Mouse (Mus musculus) neural tube, embryonic 11.5 days (tissue): ENCODE results near the gene Atp2a1. TPM values are rescaled to one million over a fixed set of nuclear protein-coding genes. Genes with fewer than 3 reads are reported as not detected.
"Not testable (repeated sequence)": the region's sequence is repeated elsewhere in the genome, so short reads cannot be mapped to it uniquely, and the experiment has no call there.

Experiments used
- ATAC-seq: fragments of 200-750 bp; cut with Nextera tagmentation; 2 replicates; pipeline ENCODE4 v1.8.0; 2017; ENCODE audit warnings: moderate number of reproducible peaks, mild to moderate bottlenecking, moderate TSS enrichment, moderate library complexity; ENCODE audit not compliant: insufficient read depth, low FRiP score, low TSS enrichment
- DNase-seq: peaks from one replicate; pipeline ENCODE4 v3.0.0-alpha.2; 2015; ENCODE audit warnings: low spot score
- H3K27ac ChIP-seq: fragments of 300-500 bp; sonication (generic); 2 replicates; pipeline ENCODE4 v1.5.1; 2014; ENCODE audit warnings: low read depth, mild to moderate bottlenecking, low read length
- H3K27me3 ChIP-seq: fragments of 300-500 bp; sonication (generic); 2 replicates; pipeline ENCODE4 v1.6.1; 2014; ENCODE audit warnings: mild to moderate bottlenecking, low read length, mixed read lengths; ENCODE audit not compliant: control insufficient read depth, insufficient read depth
- H3K36me3 ChIP-seq: fragments of 300-500 bp; sonication (generic); 2 replicates; pipeline ENCODE4 v1.6.1; 2014; ENCODE audit warnings: mild to moderate bottlenecking, low read length, moderate library complexity, mixed read lengths; ENCODE audit not compliant: control insufficient read depth, insufficient read depth
- H3K4me1 ChIP-seq: fragments of 300-500 bp; sonication (generic); 2 replicates; pipeline ENCODE4 v1.6.1; 2014; ENCODE audit warnings: low read length, mixed read lengths; ENCODE audit not compliant: control insufficient read depth, insufficient read depth
- H3K4me2 ChIP-seq: fragments of 300-500 bp; sonication (generic); 2 replicates; pipeline ENCODE4 v1.6.1; 2014; ENCODE audit warnings: low read depth, mild to moderate bottlenecking, moderate library complexity
- H3K4me3 ChIP-seq: fragments of 300-500 bp; sonication (generic); 2 replicates; pipeline ENCODE4 v1.5.1; 2014; ENCODE audit warnings: low read depth, low read length
- H3K9ac ChIP-seq: fragments of 300-500 bp; sonication (generic); 2 replicates; pipeline ENCODE4 v1.6.1; 2014; ENCODE audit warnings: mild to moderate bottlenecking, low read length
- H3K9me3 ChIP-seq: fragments of 300-500 bp; sonication (generic); 2 replicates; pipeline ENCODE4 v1.6.1; 2016; ENCODE audit warnings: low read length; ENCODE audit not compliant: control insufficient read depth
- whole genome bisulfite sequencing: fragments of 180-500 bp; shearing (Covaris S2); extraction: QIAGEN DNeasy Blood & Tissue Kit; methylation state at CpG from one replicate; pipeline ENCODE4 v1.1.7; 2014; 5-methylcytosine and 5-hydroxymethylcytosine counted together
- polyA plus RNA-seq: library from polyadenylated mRNA; unstranded; fragments of >200 nt; fragmentation: Nextera tagmentation; extraction: Ambion mirVana; gene quantifications from 2 replicates; pipeline ENCODE4 v1.2.1, GENCODE M21; 2014

Gene Atp2a1
- polyA plus RNA-seq, 1 experiment from 2014 or later = 19.0 TPM

GRCm38 (mm10) chr7:126421756-126422155 lies 41.2 kb downstream of the Atp2a1 start:
- ATAC-seq (no peak), DNase-seq (no peak)
- Histone ChIP-seq H3K27me3 (no peaks in the 10 kb centered on the region), H3K27ac (no peak overlapping the region), H3K9me3 (no peaks in the 10 kb centered on the region), H3K4me2 (no peak overlapping the region), H3K4me3 (no peak overlapping the region), H3K36me3 (no peaks in the 10 kb centered on the region), H3K9ac (no peak overlapping the region), H3K4me1 (no peaks in the 10 kb centered on the region)
- WGBS = 88% methylated on average over 5 of the region's 5 CpGs

GRCm38 (mm10) chr7:126418496-126418895 lies 44.4 kb downstream of the Atp2a1 start:
- Histone ChIP-seq H3K27me3 (no peaks in the 10 kb centered on the region), H3K4me1 (no peaks in the 10 kb centered on the region), H3K9ac (no peak overlapping the region), H3K4me2 (no peak overlapping the region), H3K36me3 (no peaks in the 10 kb centered on the region), H3K9me3 (no peaks in the 10 kb centered on the region), H3K27ac (no peak overlapping the region), H3K4me3 (no peak overlapping the region)
- ATAC-seq = no peak
- no peak for DNase-seq
- 80% methylated on average over 3 of the region's 3 CpGs for WGBS

- ATAC-seq = no peak
- DNase-seq = no peak
- no peaks in the 10 kb centered on the region for H3K9me3 ChIP-seq
- WGBS = 94% methylated on average over 4 of the region's 4 CpGs
- H3K27me3 ChIP-seq = no peaks in the 10 kb centered on the region
- H3K4me2 ChIP-seq = no peak overlapping the region
- no peak overlapping the region for H3K27ac ChIP-seq
- H3K36me3 ChIP-seq = no peaks in the 10 kb centered on the region
- no peak overlapping the region for H3K4me3 ChIP-seq
- H3K9ac ChIP-seq = no peak overlapping the region
- H3K4me1 ChIP-seq = no peaks in the 10 kb centered on the region
These were observed 45.3 kb downstream of the Atp2a1 start for GRCm38 (mm10) chr7:126417606-126418005.

- Histone ChIP-seq H3K27ac (no peak overlapping the region), H3K4me1 (no peaks in the 10 kb centered on the region), H3K9me3 (no peaks in the 10 kb centered on the region), H3K36me3 (no peaks in the 10 kb centered on the region), H3K4me2 (no peak overlapping the region), H3K4me3 (no peak overlapping the region), H3K9ac (no peak overlapping the region), H3K27me3 (no peaks in the 10 kb centered on the region)
- ATAC-seq = no peak
- no peak for DNase-seq
- WGBS = 35% methylated on average over 8 of the region's 8 CpGs
These were observed 45.9 kb downstream of the Atp2a1 start for GRCm38 (mm10) chr7:126417045-126417444.

GRCm38 (mm10) chr7:126416615-126417014 lies 46.3 kb downstream of the Atp2a1 start:
- H3K27me3 ChIP-seq = no peaks in the 10 kb centered on the region
- DNase-seq = no peak
- H3K27ac ChIP-seq = no peak overlapping the region
- no peaks in the 10 kb centered on the region for H3K9me3 ChIP-seq
- 65% methylated on average over 2 of the region's 2 CpGs for WGBS
- H3K36me3 ChIP-seq = no peaks in the 10 kb centered on the region
- no peak overlapping the region for H3K4me3 ChIP-seq
- no peak overlapping the region for H3K4me2 ChIP-seq
- no peak overlapping the region for H3K9ac ChIP-seq
- no peak for ATAC-seq
- no peaks in the 10 kb centered on the region for H3K4me1 ChIP-seq

- H3K9me3 ChIP-seq = no peaks in the 10 kb centered on the region
- H3K4me3 ChIP-seq = no peak within 1 kb of the TSS
- H3K27me3 ChIP-seq = no peaks in the 10 kb centered on the region
- H3K27ac ChIP-seq = no peak within 1 kb of the TSS
- no peak for DNase-seq
- no peak within 1 kb of the TSS for H3K4me2 ChIP-seq
- H3K36me3 ChIP-seq = no peaks in the 10 kb centered on the region
- ATAC-seq = no peak
- WGBS = 88% methylated on average over 6 of the region's 6 CpGs
- H3K9ac ChIP-seq = no peak within 1 kb of the TSS
- H3K4me1 ChIP-seq = no peaks in the 10 kb centered on the region
These were observed 48.2 kb downstream of the Atp2a1 start, which contains the start of gene Cd19 for GRCm38 (mm10) chr7:126414725-126415124. TSS of gene Cd19 (minus strand) at chr7:126414889.

- Histone ChIP-seq H3K27ac (no peak overlapping the region), H3K4me1 (no peaks in the 10 kb centered on the region), H3K36me3 (no peaks in the 10 kb centered on the region), H3K4me3 (no peak overlapping the region), H3K9me3 (no peaks in the 10 kb centered on the region), H3K4me2 (no peak overlapping the region), H3K27me3 (no peaks in the 10 kb centered on the region), H3K9ac (no peak overlapping the region)
- no peak for DNase-seq
- 88% methylated on average over 4 of the region's 4 CpGs for WGBS
- no peak for ATAC-seq
These were observed 51.8 kb downstream of the Atp2a1 start for GRCm38 (mm10) chr7:126411061-126411460.

GRCm38 (mm10) chr7:126408686-126409085 lies 54.2 kb downstream of the Atp2a1 start:
- H3K9ac ChIP-seq = no peak overlapping the region
- DNase-seq = no peak
- no peaks in the 10 kb centered on the region for H3K4me1 ChIP-seq
- no peaks in the 10 kb centered on the region for H3K27me3 ChIP-seq
- H3K4me2 ChIP-seq = no peak overlapping the region
- H3K9me3 ChIP-seq = no peaks in the 10 kb centered on the region
- H3K27ac ChIP-seq = no peak overlapping the region
- 82% methylated on average over 2 of the region's 2 CpGs for WGBS
- no peaks in the 10 kb centered on the region for H3K36me3 ChIP-seq
- ATAC-seq = no peak
- H3K4me3 ChIP-seq = no peak overlapping the region

- H3K36me3 ChIP-seq, H3K9ac ChIP-seq, H3K4me1 ChIP-seq, H3K4me2 ChIP-seq, H3K27ac ChIP-seq, DNase-seq, H3K27me3 ChIP-seq, H3K9me3 ChIP-seq, ATAC-seq, H3K4me3 ChIP-seq: not testable (repeated sequence)
- WGBS = 84% methylated on average over 6 of the region's 8 CpGs
These were observed 60.4 kb downstream of the Atp2a1 start for GRCm38 (mm10) chr7:126402518-126402917.
